Mouse (Mus musculus) liver, postnatal 0 days (tissue): ENCODE results near the gene Slc9a2.

Experiments used
- CTCF ChIP-seq: sonication (generic); IDR thresholded peaks from 2 replicates; pipeline ENCODE4 v1.5.1; 2016; ENCODE audit warnings: antibody characterized with exemption, low read depth
- EP300 ChIP-seq: IDR thresholded peaks from 2 replicates; pipeline ENCODE4 v1.6.1; 2016; ENCODE audit warnings: antibody characterized with exemption, low read depth, mild to moderate bottlenecking

DNA sequence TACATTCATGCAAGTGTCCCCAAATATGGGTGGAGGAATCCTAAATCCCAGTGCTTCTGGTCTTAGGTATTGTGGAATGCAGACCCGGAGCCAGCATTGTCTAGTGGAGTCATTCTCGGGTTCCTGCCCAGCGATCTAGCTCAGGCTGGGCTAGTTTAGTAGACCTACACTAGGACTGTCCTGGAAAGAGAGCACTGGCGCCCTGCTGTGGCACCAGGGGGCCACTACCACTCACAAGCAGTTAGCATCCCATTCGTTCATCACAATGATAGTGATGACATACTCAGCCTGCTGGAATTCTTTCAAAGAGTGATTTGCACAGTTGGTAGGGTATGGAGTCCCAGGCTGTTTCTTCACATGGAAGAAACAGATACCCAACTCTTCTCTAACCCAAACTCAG lies 3.1 kb upstream of the Slc9a2 start:
- TF ChIP-seq CTCF: no peak
- no peak for TF ChIP-seq EP300
